Mouse (Mus musculus): ENCODE measurements at regions not wholly inside any gene's neighbourhood (a gene's known extent, or its start where the extent isn't known, plus 50 kb on each side); places are given as distances from the start of the nearest gene placed in this dataset.

GRCm38 (mm10) chr1:183619451-183620059 lies 201.5 kb downstream of the Hhipl2 start:
- ATAC-seq (replicated peaks; ENCODE audit: poor library complexity) = no peak

GRCm38 (mm10) chr1:183622341-183622740 lies 204.3 kb downstream of the Hhipl2 start:
- ATAC-seq (replicated peaks; ENCODE audit: poor library complexity) = no peak

GRCm38 (mm10) chr1:183624266-183624665 lies 206.3 kb downstream of the Hhipl2 start:
- no peak for ATAC-seq (replicated peaks; ENCODE audit: poor library complexity)

GRCm38 (mm10) chr1:183633810-183634209 lies 215.8 kb downstream of the Hhipl2 start:
- no peak for ATAC-seq (replicated peaks; ENCODE audit: poor library complexity)

GRCm38 (mm10) chr1:183634836-183635235 lies 216.8 kb downstream of the Hhipl2 start:
- ATAC-seq (replicated peaks; ENCODE audit: poor library complexity) = no peak

- no peak for ATAC-seq (replicated peaks; ENCODE audit: poor library complexity)
These were observed 219.2 kb downstream of the Hhipl2 start for GRCm38 (mm10) chr1:183637214-183637613.

- ATAC-seq (replicated peaks; ENCODE audit: poor library complexity) = no peak
These were observed 221.3 kb downstream of the Hhipl2 start for GRCm38 (mm10) chr1:183639332-183639731.

- no peak for ATAC-seq (replicated peaks; ENCODE audit: poor library complexity)
These were observed 222.6 kb downstream of the Hhipl2 start for GRCm38 (mm10) chr1:183640568-183640967.

GRCm38 (mm10) chr1:183644001-183644400 lies 226.0 kb downstream of the Hhipl2 start:
- no peak for ATAC-seq (replicated peaks; ENCODE audit: poor library complexity)

GRCm38 (mm10) chr1:183653878-183654277 lies 235.9 kb downstream of the Hhipl2 start:
- no peak for ATAC-seq (replicated peaks; ENCODE audit: poor library complexity)

- peak; percentile 78 for ATAC-seq (replicated peaks; ENCODE audit: poor library complexity)
These were observed 239.0 kb downstream of the Hhipl2 start for GRCm38 (mm10) chr1:183657043-183657442.

GRCm38 (mm10) chr1:183660541-183660940 lies 242.5 kb downstream of the Hhipl2 start:
- ATAC-seq (replicated peaks; ENCODE audit: poor library complexity) = no peak

- no peak for ATAC-seq (replicated peaks; ENCODE audit: poor library complexity)
These were observed 244.5 kb downstream of the Hhipl2 start for GRCm38 (mm10) chr1:183662369-183663043.

- ATAC-seq (replicated peaks; ENCODE audit: poor library complexity) = 0 out of 2 replicates have a peak, but pooled peaks have one; percentile 4
These were observed 251.3 kb downstream of the Hhipl2 start for GRCm38 (mm10) chr1:183669271-183669670.

- peak; percentile 93 for ATAC-seq (replicated peaks; ENCODE audit: poor library complexity)
These were observed 251.7 kb downstream of the Hhipl2 start for GRCm38 (mm10) chr1:183669674-183670073.

GRCm38 (mm10) chr1:183670542-183670941 lies 252.5 kb downstream of the Hhipl2 start:
- no peak for ATAC-seq (replicated peaks; ENCODE audit: poor library complexity)

GRCm38 (mm10) chr1:183671541-183671940 lies 253.5 kb downstream of the Hhipl2 start:
- ATAC-seq (replicated peaks; ENCODE audit: poor library complexity) = no peak

- ATAC-seq (replicated peaks; ENCODE audit: poor library complexity) = no peak
These were observed 254.5 kb downstream of the Hhipl2 start for GRCm38 (mm10) chr1:183672521-183672920.

GRCm38 (mm10) chr1:183677585-183677984 lies 259.6 kb downstream of the Hhipl2 start:
- ATAC-seq (replicated peaks; ENCODE audit: poor library complexity) = no peak

- no peak for ATAC-seq (replicated peaks; ENCODE audit: poor library complexity)
These were observed 261.9 kb downstream of the Hhipl2 start for GRCm38 (mm10) chr1:183679949-183680348.

GRCm38 (mm10) chr1:183686056-183686455 lies 268.0 kb downstream of the Hhipl2 start:
- ATAC-seq (replicated peaks; ENCODE audit: poor library complexity) = no peak

- no peak for ATAC-seq (replicated peaks; ENCODE audit: poor library complexity)
These were observed 274.7 kb downstream of the Hhipl2 start for GRCm38 (mm10) chr1:183692756-183693155.

- ATAC-seq (replicated peaks; ENCODE audit: poor library complexity) = peak; percentile 60
These were observed 281.3 kb downstream of the Hhipl2 start for GRCm38 (mm10) chr1:183699284-183699683.
